Mouse (Mus musculus) Patski (cell line): Measurements from ENCODE around the gene Bag3. TPM values are rescaled to one million over a fixed set of nuclear protein-coding genes. Genes with fewer than 3 reads are reported as not detected.
"Not testable (repeated sequence)": the region's sequence is repeated elsewhere in the genome, so short reads cannot be mapped to it uniquely, and the experiment has no call there.

Experiments used
- ATAC-seq: fragments of 100-300 bp; one replicate; pipeline ENCODE4 v1.8.0; 2021
- CTCF ChIA-PET: fragments of 350-600 bp; sonication (Branson Sonifier 250); formaldehyde crosslinking; loops from one replicate; lab custom pipeline; 2022; ENCODE audit warnings: inconsistent platforms; lab: Charles Lee
- POLR2A ChIA-PET: fragments of 350-600 bp; sonication (Branson Sonifier 250); formaldehyde crosslinking; loops from one replicate; lab custom pipeline; 2022; ENCODE audit warnings: antibody characterized with exemption, inconsistent platforms; lab: Charles Lee
- DNase-seq: peaks from one replicate; pipeline ENCODE4 v3.0.0-alpha.2; 2011; ENCODE audit warnings: low read depth, low spot score
- H3K27me3 ChIP-seq: fragments of 371-371 bp; one replicate; pipeline ENCODE4 v1.5.1; 2021
- CTCF ChIP-seq: fragments of 100-300 bp; IDR thresholded peaks from one replicate; pipeline ENCODE4 v1.5.1; 2021
- in situ Hi-C: fragments of 300-500 bp; cut with MboI; formaldehyde crosslinking; loops from 3 replicates; pipeline ENCODE4 v1.11.1; 2018; ENCODE audit warnings: low pct_unique_long_range_greater_than_20kb, mixed read lengths
- polyA plus RNA-seq: library from polyadenylated mRNA; unstranded; gene quantifications from one replicate; pipeline ENCODE4 v1.2.3, GENCODE M21; 2021

Bag3 gene
- polyA plus RNA-seq, 1 experiment from 2014 or later, result 56.0 TPM

DNA sequence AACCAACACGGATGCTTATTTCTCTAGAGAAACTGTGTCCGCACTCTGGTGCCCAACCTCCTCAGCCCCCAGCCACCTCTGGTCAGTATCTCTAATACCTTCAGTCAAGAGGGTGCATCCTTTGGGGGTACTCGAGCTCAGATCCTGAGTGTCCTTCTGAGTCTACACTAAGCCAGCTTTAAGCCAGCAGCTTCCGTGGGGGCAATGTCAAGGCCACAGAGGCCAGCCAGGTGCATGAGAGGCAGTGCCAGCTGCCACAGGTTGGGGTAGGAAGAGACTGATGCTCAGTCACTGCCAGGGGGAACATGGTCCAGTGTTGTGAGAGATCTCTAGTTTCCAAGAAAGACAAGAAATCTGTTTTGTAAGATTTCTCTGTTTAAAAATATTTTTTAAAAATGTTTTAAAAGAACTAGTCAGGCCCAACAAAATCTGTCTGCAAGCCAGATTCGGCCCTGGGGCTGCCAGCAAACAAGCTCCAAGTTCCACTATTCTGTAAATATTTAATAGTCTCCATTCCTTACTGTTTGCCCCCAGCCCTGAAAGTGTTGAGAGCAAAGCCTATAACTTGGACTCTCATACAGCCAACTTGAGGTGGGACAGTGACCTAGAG lies 31.8 kb downstream of the Bag3 start:
- ChIA-PET CTCF (interaction anchor here (0.8 to 1.9 kb wide), 4 partner anchors 11 to 21 kb away, joined by 4 to 8 read pairs (median 4); no protein-coding TSS in a partner anchor), POLR2A (interaction anchor here (0.6 to 1.0 kb wide), 3 partner anchors 19 to 143 kb away, joined by 3 read pairs; no protein-coding TSS in a partner anchor)
- DNase-seq (no peak), ATAC-seq (no peak)
- H3K27me3 ChIP-seq, result no peaks in the 10 kb centered on the region
- no peak for TF ChIP-seq CTCF
- in situ Hi-C loops, result no loop called here

DNA sequence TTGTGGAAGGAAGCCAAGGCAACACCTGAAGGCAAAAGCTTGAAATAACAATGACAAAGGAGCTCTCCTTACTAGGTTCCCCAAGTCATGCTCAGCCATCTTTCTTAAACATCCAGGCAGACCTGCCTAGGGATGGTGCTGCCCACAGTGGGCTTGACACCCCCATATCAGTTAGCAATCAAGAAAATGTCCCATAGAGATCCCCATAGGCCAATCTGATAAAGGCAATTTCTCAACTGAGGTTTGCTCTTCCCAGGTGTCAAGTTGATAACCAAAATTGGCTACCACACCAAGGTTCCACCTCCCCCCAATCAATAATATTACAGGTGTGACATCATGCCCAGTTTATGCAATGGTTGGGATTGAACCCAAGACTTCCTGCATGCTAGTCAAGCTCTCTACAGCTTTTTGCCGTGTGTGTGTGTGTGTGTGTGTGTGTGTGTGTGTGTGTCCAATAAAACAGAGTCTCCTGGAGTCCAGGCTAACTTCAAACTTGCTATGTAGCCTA lies 33.6 kb downstream of the Bag3 start:
- ChIA-PET CTCF (no interaction called here), POLR2A (no interaction called here)
- no peak for TF ChIP-seq CTCF
- no peak for DNase-seq
- no peaks in the 10 kb centered on the region for H3K27me3 ChIP-seq
- in situ Hi-C loops, result no loop called here
- no peak for ATAC-seq

DNA sequence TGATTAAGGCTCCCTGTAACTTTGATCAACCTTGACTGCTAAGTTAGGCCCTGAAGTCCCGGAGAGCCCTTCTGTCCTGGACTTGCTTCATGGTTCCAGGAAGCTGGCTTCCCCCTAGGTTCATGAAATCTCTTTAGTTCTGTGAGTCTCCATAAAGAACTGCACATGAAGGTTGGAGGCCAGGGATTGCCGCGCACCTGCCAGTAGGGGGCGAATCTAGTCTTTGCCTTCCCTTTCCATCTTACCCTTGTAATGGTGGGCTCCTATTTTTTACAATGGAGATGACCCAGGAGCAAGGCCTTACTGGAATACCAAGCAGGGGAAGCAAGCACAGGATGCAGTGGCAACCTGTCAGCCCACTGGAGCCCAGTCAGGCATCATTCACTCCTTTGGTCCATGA lies 40.0 kb downstream of the Bag3 start:
- no peaks in the 10 kb centered on the region for H3K27me3 ChIP-seq
- in situ Hi-C loops, result no loop called here
- TF ChIP-seq CTCF, result peak; percentile 66
- no peak for DNase-seq
- ATAC-seq, result no peak
- ChIA-PET CTCF (no interaction called here), POLR2A (no interaction called here)

DNA sequence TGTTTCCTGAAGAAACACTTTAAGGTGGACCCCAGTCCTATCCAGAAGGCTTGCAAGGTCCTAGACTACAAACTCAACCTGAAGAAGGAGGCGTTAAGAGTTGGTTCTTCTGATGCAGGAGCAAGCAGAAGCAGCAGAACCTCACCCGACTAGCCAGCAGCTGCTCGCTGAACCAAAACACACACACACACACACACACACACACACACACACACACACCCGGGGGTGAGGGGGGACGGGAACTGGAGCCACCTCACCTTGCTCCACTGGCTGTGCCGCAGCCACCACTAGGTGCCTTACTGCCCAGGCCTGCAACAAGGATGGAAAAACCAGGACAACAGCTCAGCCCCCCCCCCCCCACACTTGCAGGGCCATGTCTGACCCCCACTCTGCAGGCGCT lies 42.9 kb downstream of the Bag3 start:
- CTCF ChIA-PET, result interaction anchor here (1.6 kb wide), 1 partner anchor 11 kb away, joined by 4 read pairs; no protein-coding TSS in a partner anchor
- POLR2A ChIA-PET, result interaction anchor here (0.6 kb wide), 1 partner anchor 88 kb away, joined by 3 read pairs; no protein-coding TSS in a partner anchor
- no peak for TF ChIP-seq CTCF
- no peak for ATAC-seq
- in situ Hi-C loops, result no loop called here
- H3K27me3 ChIP-seq, result no peaks in the 10 kb centered on the region
- DNase-seq, result no peak

DNA sequence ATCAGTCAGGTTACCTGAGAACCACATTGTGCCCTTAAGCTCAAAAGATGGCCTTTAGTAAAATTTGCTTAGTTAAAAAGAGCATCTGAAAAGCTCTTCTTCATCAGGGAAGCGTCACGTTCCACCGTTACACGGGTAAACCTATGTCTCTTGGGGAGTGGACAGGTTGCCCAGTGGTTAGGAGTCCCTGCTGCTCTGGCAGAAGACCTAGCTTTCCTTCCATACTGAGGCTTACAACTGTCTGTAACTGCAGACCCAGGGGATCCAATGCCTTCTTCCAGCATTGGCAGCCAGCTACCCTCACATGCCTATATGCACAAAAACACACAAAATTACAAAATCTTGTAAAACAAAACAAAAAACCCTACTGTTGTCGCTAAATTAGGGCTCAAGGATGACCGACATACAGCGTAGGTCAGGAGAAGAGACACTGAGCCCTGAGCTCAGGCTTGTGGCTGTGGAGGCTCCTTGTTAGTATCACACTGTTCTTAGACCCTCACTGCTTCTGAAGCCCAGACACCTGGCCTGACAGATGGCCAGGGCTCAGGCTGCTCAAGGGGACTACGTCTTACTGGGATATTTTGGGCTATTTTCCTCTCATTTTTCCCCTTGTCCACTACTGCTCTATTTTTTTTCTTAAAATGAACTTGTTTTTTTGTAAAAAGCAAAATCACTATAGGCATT lies 44.3 kb downstream of the Bag3 start:
- no peak for TF ChIP-seq CTCF
- ChIA-PET CTCF (interaction anchor here (1.4 kb wide), 1 partner anchor 10 kb away, joined by 4 read pairs; no protein-coding TSS in a partner anchor), POLR2A (interaction anchor here (0.7 kb wide), 1 partner anchor 1762 kb away, joined by 4 read pairs; no protein-coding TSS in a partner anchor)
- in situ Hi-C loops, result no loop called here
- no peak for ATAC-seq
- H3K27me3 ChIP-seq, result no peaks in the 10 kb centered on the region
- no peak for DNase-seq

DNA sequence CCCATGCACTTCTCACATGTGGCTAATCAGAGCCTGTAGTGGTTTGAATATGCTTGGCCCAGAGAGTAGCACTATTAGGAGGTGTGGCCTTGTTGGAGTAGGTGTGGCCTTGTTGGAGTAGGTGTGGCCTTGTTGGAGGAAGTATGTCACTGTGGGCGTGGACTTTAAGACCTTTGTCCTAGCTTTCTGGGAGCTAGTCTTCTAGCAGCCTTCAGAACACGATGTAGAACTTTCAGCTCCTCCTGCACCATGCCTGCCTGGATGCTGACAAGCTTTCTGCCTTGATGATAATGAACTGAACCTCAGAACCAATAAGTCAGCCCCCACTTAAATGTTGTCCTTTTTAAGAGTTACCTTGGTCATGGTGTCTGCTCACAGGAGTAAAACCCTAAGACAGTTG lies 46.0 kb downstream of the Bag3 start:
- in situ Hi-C loops, DNase-seq, H3K27me3 ChIP-seq, ATAC-seq: not testable (repeated sequence)
- POLR2A ChIA-PET, result interaction anchor here (0.6 kb wide), 1 partner anchor 1297 kb away, joined by 5 read pairs; no protein-coding TSS in a partner anchor
- CTCF ChIA-PET, result interaction anchor here (0.8 to 1.4 kb wide), 2 partner anchors 8 to 9 kb away, joined by 4 read pairs; no protein-coding TSS in a partner anchor

DNA sequence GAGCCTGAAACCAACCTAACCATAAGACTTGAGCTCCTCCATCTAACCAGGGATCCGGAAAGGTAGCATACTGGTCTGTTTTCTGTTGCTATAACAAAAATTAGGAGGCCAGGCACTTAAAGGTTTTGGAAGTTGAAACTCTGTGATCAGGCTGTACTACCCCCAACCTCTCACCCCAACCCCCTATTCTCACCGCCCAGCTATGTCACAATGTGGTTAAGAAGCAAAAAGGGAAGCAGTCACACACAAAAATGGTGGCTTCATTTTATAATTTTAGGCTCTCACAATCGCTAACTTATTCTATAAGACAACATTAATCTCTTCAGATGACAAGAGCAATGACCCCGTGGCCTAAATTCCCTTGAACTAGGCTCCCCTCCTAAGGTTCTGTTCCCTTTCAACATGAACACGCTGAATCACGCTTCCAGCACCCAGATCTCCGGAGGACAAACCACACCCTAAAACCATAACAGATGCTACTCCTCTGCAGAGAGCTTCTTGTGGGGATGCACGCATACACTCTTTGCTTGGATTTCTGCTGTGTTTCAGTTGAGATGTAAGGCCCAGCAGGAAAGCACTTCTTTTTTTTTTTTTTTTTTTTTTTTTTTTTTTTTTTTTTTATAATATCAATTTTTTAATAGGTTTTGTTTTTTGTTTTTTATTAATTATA lies 46.7 kb downstream of the Bag3 start:
- in situ Hi-C loops, result no loop called here
- no peak for DNase-seq

DNA sequence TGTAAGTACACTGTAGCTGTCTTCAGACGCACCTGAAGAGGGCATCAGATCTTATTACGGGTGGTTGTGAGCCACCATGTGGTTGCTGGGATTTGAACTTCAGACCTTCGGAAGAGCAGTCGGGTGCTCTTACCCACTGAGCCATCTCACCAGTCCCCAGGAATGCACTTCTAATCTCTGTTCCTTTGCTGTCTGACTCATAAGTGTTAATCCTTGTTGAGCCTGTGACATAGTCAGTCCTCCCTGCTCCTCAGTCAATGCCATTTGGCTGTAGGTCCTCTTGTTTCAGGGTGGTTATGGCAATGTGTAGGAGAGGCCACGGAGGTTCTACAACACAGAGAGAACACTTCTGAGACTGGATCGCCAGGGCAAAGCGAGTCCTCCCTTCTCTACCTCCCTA lies 47.2 kb downstream of the Bag3 start:
- DNase-seq, H3K27me3 ChIP-seq, in situ Hi-C loops, ATAC-seq: not testable (repeated sequence)
- ChIA-PET CTCF (interaction anchor here (1.2 kb wide), 1 partner anchor 22 kb away, joined by 4 read pairs; no protein-coding TSS in a partner anchor), POLR2A (interaction anchor here (0.6 kb wide), 1 partner anchor 125 kb away, joined by 4 read pairs; no protein-coding TSS in a partner anchor)

More for the DNA sequence above, 46.7 kb downstream of the Bag3 start:
- ChIA-PET POLR2A (interaction anchor here (0.5 to 0.6 kb wide), 2 partner anchors 125 to 1001 kb away, joined by 3 to 4 read pairs; no protein-coding TSS in a partner anchor), CTCF (interaction anchor here (0.8 to 1.2 kb wide), 2 partner anchors 10 to 22 kb away, joined by 4 read pairs; no protein-coding TSS in a partner anchor)
- ATAC-seq, result no peak
- TF ChIP-seq CTCF, result no peak
- no peaks in the 10 kb centered on the region for H3K27me3 ChIP-seq

DNA sequence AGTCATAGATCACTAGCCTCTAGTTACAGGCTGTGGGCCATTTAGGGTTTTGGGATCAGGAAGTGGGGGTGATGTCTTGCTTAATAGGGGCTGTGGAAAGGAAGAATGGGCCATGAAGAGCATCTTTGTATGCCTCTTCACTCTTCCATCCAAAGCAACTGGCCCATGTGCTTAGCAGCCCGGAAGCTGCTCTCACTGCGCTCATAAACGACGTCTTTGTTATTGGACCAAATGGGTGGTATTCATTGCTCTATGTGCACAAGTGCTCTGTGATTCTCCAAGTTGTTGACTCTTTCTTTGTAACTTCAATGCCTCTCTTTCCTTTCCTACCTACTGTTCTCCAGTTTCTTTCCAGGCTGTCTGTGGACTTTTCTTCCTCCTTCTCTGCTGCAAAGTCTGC lies 48.6 kb downstream of the Bag3 start:
- in situ Hi-C loops, result no loop called here
- H3K27me3 ChIP-seq, result no peaks in the 10 kb centered on the region
- ATAC-seq, result no peak
- ChIA-PET POLR2A (no interaction called here), CTCF (no interaction called here)
- no peak for TF ChIP-seq CTCF
- no peak for DNase-seq

DNA sequence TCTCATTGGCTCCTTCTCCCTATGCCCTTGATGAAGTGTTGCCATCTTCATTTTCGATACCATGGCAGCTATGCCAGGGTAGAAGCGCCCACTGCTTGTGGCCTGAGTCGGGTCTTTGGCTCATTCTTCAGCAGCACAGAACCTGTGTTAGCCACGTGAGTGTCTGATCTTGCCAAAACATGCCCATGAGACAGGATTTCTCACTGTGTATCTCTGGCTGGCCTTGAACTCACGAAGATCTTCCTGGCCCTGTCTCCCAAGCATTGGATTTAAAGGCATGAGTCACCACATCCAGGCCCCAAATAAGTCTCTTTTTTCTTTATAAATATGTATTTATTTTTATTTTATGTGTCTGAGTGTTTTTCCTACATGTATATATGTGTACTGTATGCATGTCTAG lies 51.8 kb downstream of the Bag3 start:
- TF ChIP-seq CTCF, result no peak
- POLR2A ChIA-PET, result no interaction called here
- CTCF ChIA-PET, result interaction anchor here (1.0 to 1.6 kb wide), 3 partner anchors 10 to 122 kb away, joined by 3 to 4 read pairs (median 4); no protein-coding TSS in a partner anchor
- DNase-seq (no peak), ATAC-seq (no peak)
- in situ Hi-C loops, result no loop called here
- H3K27me3 ChIP-seq, result no peaks in the 10 kb centered on the region
